Comparison of ENCODE assay signal across 9 mouse cellular contexts in the genomic region with DNA sequence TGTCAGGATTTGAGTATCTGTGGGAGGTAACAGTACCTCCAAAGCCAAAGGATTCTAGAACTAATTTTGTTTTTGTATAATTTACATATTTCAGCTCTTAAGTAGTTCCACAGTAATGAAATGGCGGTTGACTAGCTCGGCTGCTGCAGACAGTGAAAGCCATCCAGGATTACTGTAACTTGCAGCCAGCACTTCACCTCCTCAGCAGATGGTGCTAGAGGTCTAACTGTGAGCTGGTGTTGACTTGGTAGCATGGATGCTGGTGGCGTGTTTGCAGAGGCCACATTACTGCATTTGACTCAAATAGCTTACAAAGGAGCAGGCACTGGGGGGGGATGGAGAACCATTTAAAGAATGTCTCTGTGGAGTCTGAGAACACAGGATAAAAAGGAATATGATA. TPM values are rescaled to one million over a fixed set of nuclear protein-coding genes. Genes with fewer than 3 reads are reported as not detected.
DNase-seq lines count a peak whose midpoint lies in the region; ATAC-seq and TF ChIP-seq lines count a peak whose summit lies in the region.
"Had no signal": no experiment of that assay in that cellular context is flagged by ENCODE, and none has a peak within 500 bp of the region (broad histone marks: within the 10 kb centered on the region; RNA-seq: fewer than 3 reads in every experiment).

No protein-coding gene starts in this region.

- ATAC-seq in megakaryocyte-erythroid progenitor cell, adult 5-6 weeks (replicated peaks; ENCODE audit: low FRiP score, low TSS enrichment, poor library complexity, severe bottlenecking), result 0 out of 2 replicates have a peak, but pooled peaks have one; percentile 39
- no peak for ATAC-seq in erythroid progenitor cell, adult 5-6 weeks (replicated peaks; ENCODE audit: low FRiP score, poor library complexity, severe bottlenecking)

- intact Hi-C loops in gastrocnemius, adult 2 months (cut with DNase I), result no loop called here

- TF ChIP-seq CTCF in gastrocnemius, adult 2 months (IDR thresholded peaks at IDR 0.05), result peak; percentile 32

- no peak overlapping the region for H3K27ac ChIP-seq in gastrocnemius, adult 2 months
- H3K27ac ChIP-seq: embryonic facial prominence, embryonic 15.5 days had no signal

- no peak for DNase-seq in gastrocnemius, adult 2 months
- DNase-seq in gastrocnemius, adult 8-10 months (ENCODE audit: low spot score in 2 of 2), result no peak
- DNase-seq in retina, postnatal 1 day, result peak; percentile 59
- no peak for DNase-seq in retina, embryonic 14.5 days (ENCODE audit: low spot score)
- DNase-seq in frontal cortex, postnatal 36 days (ENCODE audit: low spot score in 2 of 2), result peak; percentile 35 to 67
- DNase-seq in adrenal gland, adult 8-10 months, result no peak

- H3K4me3 ChIP-seq in gastrocnemius, adult 2 months, result no peak overlapping the region
- H3K4me3 ChIP-seq: embryonic facial prominence, embryonic 15.5 days had no signal

RNA-seq across cellular contexts. Expression of a gene that starts 29.9 kb away (rescaled TPM):
- 1 to 10 TPM; 1.8 to 3.3 TPM for total RNA-seq in gastrocnemius, adult 2 months (2021)
- total RNA-seq in gastrocnemius, adult 8-10 months (2022), result 1 to 10 TPM; 2.6 to 6.0 (median 3.6) TPM
- total RNA-seq in megakaryocyte-erythroid progenitor cell, adult 5-6 weeks (2014; fragmentation: Nextera tagmentation), result 4.3 TPM in 1 of 2 replicates, not detected in the other
- 1.6 and 2.6 TPM in 2 replicates for total RNA-seq in megakaryocyte-erythroid progenitor cell, adult 5-6 weeks (2017)
- not detected in 2 replicates for total RNA-seq in erythroid progenitor cell, adult 5-6 weeks (2015; ENCODE audit: low replicate concordance)
- total RNA-seq in erythroid progenitor cell, adult 5-6 weeks (2017; ENCODE audit: low replicate concordance), result 3.5 TPM in 1 of 2 replicates, not detected in the other
- 1 to 10 TPM; 6.9 to 8.8 (median 7.5) TPM for total RNA-seq in adrenal gland, adult 8-10 months (2022)

Comparison
In these comparisons a context has a peak if more than half of its experiments do, and no peak if none do; other contexts are left out.
1. DNase-seq: peak in retina, postnatal 1 day (single experiment) and frontal cortex, postnatal 36 days (2 of 2); none in gastrocnemius, adult 2 months (single experiment), gastrocnemius, adult 8-10 months (0 of 2), retina, embryonic 14.5 days (single experiment) and adrenal gland, adult 8-10 months (single experiment).